Mouse (Mus musculus): ENCODE data around the gene Tmem104.

The Tmem104 gene

DNA sequence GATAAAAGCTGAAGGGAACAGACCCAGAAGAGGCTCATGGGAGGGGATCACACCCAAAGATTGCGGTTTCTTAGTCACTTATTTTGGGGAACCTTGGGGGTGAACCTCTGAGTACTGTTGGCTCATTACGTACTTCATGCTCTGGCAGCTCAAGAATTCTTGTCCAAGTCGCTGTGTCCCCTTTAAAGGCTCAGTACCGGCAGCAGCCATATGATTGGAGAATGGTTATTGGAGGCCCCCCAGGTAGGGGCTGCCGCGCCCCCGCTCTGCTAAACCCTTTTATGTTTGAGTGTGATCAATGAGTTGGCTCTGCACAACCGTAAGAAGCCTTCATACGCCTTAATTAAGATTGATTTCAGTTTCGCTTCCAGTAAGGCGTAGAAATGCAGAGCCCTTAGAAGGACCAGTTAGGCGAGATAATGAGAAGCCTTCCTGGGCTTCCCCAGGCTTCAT, 11.7 kb downstream of the Tmem104 start:
- DNase-seq (ENCODE audit: low spot score in 2 of 2), result no peak

DNA sequence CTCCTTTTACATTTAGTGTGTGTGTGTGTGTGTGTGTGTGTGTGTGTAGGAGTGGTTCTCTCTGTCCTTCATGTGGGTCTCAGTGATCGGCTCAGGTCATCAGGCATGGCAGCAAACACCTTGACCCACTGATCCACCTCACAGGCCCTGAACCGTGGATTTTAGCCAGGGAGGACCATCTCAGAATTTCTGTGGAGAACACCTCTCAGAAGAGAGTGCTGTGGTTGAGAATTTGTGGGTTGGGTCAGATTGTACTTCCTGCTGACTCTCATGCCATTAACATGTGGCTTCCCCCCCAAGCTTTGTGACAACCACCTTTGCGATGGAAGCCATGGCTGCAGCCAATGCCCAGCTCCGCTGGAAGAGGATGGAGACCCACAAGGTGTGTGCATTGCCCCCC, 13.2 kb downstream of the Tmem104 start:
- no peak for DNase-seq (ENCODE audit: low spot score in 2 of 2)

DNA sequence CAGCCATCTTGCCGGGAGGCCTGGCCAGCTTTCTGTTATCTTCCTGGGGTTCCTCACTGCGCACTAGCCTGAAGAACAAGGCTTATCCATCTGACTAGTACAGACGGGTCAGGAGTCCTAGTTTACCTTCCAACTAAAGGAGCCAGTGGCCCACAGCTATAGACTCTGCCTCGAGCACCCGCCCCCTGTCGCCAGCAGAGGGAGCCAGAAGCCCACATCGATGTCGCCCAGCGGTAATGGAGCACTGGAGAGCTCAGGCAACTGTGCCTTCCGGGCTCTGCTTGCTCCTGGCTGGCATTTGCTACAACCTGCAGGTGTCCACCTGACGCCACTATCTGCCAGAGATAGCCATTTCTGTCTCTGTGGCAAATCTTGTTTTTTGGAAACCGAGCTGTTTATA, 15.0 kb downstream of the Tmem104 start:
- DNase-seq (ENCODE audit: low spot score in 2 of 2), result peak; percentile 80 to 90

DNA sequence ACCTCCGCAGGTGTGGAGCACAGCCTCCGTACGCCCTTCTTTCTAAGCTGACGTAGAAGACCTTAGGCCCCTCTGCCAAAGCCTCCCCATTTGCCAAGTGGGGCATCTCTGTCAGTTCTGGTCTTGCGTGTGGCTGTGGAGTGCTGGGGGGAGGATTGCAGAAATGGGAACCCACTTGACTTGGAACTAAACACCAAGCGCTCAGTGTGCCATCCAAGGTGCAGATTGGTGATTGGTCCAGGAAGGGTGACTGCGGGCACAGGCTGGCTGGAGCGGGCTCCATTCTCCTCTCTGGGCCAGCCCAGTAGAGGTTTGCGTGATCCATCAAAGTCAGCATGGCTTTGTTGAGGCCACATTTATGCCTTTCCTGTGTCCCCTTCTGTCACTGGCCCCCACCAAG, 15.5 kb downstream of the Tmem104 start:
- no peak for DNase-seq (ENCODE audit: low spot score in 2 of 2)

DNA sequence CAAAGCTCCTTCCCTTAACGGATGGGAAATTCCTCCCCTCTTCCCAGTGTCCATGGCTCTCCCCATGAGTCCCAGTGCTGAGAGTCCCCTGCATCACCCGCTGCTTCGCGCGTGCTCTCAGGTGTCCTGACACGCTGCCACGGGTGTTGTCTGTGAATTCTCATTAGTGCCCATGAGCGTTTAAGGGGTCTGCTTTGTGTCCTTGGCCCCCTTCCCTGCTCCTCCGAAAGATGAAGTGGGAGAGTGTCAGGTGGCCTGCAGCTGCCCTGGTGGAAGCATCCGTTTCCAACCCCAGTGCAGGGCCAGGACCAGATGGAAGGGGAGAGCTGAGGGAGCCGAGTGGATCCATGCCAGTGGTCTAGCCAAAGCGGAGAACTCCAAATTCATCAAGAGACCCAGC, 20.8 kb downstream of the Tmem104 start:
- no peak for DNase-seq (ENCODE audit: low spot score in 2 of 2)

DNA sequence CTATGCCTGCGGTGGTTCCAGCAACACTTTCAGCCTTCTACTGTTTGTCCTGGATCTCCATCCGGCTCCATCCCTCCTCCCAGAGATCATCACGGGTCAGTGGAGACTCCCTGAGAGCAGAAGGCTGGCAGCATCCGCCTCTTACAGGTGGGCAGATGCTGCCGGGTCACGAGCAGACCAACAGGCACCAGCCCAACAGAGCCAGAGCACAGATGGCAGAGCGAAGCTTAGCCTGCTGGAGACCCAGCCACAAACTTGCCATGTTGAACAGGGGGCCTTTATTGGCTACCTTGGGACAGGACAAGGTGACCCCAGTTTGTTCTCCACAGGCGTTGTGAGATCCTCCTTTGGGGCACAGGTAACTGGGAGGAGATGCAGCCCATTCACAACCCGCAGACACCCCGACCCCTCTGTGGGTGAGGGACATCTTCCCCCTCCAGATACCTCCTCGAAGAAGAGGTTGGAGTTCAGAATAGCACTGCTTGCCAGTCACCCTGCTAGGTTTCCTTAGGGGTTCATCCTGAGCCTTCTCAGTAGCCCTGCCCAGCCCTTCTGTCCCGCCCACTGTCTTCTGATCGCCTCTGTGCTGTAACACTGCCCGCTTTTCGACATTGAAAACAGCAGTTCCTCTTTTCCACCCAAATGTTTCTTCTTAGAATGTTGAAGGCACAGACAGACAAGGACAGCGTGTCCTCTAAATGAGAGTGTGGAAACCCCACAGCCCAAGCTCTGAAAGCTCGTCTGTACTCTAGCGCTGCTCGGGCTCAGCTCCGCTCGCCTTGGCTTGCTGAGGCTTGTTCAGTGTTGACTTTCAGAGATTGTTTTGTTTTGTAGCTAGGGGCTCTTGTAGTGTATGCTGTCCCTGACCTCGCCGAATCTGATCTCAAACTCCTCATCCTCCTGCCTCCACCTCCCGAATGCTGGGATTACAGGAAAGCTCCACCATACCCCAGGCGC, 21.8 kb downstream of the Tmem104 start:
- no peak for DNase-seq (ENCODE audit: low spot score in 2 of 2)

DNA sequence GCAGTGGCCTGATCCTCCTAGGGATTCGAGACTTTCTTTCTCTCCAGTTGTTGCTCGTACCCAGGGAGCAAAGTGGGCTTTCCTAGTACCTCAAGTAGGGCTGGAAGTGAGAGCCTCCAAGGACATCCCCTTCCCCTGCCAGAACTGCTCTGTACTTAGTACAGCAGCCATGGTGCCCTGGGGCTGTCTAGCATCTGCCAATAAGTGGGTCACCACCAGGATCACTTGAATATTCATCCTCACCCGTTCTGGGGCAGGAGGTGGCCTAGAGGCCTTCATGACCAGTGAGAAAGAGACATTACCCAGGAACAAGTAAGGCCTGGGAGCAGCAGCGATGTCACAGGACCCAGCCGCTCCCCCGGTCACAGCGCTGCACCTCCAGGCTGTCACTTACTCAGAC, 22.7 kb downstream of the Tmem104 start:
- DNase-seq (ENCODE audit: low spot score in 2 of 2), result no peak

DNA sequence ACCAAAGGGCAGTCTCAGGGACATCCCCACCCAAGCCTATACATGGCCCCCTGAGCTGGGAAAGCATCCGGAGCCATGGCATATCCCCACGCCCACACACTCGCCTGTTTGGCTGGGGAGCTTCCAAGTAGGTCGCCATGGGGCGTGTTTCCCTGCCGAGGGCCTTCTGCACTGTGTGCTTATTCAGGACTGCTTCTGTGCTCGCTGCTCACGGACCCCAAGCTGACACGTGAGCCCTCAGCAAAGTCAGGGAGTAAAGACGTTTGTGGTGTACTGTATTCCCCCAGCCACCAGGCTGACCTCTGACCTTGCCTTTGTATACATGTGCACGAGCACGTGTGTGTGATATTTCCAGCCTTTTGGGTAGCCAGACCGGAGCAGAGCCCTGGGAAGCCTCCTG, 24.8 kb downstream of the Tmem104 start:
- DNase-seq (ENCODE audit: low spot score in 2 of 2), result peak; percentile 62 to 63

DNA sequence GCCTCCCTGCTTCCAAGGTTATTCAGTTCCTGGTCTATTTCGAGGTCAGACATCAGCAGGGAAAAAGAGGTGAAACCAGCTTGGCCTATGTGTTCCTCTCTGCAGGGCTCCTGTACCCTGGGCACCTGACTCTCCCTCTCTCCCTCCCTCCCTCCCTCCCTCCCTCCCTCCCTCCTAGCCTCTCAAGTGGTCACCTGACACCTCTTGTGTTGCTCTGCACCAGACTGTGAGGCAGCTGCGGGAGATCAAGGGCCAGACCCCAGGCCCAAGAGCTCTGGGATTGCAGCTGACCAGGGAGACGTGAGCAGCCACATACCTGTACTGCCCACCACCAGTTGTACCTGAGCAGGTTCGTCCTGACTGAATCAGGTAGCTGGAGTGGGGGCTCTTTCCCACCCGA, 27.8 kb downstream of the Tmem104 start:
- no peak for DNase-seq (ENCODE audit: low spot score in 2 of 2)

DNA sequence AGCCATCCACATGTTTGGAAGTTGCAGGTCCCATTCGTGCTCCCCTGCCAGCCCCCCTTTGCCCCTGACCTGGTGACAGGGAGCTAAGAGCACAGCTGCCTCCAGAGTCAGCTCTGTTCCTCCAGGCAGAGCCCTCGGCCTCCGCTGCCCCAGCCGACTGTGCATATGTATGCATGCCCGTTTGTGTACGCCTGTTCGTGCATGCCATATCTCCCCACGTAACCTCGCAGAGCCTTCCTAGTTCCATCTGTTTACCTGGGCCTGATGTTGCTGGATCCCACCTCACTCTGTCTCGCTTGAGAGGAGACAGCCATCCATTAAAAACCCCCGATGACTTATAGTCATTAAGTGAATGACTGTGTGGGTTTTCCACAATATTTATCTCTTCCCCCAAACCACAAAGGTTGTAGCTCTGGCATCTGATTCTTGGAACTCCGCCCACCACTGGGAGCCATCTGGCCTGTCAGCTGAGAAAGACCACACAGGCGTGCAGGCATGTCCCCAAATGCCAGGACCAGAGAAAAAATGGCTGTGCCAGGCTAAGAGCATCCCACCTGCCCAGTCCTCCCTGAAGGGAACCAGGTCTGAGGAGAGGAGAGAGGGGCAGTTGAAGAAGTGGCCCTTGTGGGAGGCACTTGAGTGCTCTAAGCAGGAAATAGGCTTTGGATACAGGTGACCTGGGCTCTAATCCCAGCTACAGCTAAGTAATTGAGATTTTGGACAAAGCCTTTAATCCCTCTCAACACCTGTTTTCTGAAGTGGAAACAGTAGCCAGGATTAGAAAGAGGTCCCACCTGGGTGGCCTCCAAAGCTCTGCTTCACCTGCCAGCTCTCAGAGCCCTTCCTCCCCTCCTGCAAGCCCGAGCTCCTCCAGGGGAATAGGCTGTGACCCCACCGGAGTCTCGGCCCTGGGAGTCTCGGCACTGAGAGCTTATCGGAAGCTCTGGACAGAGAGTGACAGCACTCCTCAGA, 30.4 kb downstream of the Tmem104 start:
- peak; percentile 49 to 51 for DNase-seq (ENCODE audit: low spot score in 2 of 2)

DNA sequence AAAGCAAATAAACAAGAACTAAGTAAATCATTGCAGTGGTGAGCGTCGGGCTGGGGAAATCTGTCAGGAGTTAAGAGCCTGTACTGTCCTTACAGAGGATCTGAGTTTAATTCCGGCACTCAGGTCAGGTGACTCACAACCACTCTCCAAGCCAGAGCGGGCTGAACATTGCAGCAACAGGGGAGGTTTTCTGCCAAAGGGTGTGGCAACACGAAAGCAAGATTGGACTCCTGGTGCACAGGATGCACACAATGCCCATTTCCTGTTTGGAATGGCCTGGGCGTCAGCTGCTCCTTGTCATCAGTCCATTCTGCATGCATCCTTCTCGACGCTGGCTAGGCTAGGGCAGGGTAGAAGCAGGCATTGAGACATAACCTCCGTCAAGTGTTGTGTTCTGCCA, 32.0 kb downstream of the Tmem104 start:
- no peak for DNase-seq (ENCODE audit: low spot score in 2 of 2)

DNA sequence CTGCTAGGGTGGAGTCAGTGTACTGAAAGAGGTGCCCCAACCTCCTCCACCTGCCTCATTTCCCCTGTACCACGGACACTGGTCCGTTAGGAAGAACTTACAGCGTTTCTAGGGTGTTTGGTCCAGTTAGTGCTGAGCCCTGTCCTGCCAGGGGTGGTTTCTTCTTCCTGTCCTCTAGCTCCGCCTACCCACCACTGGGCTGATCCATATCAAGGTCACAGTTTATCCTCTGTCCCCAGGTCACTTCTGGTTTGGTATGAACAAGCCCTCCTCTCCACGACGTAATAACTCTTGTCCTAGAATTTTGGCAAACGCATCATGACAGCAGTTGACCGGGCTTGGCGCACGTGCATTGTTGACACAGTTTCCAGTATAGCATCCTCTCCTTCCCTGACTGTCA, 32.4 kb downstream of the Tmem104 start:
- no peak for DNase-seq (ENCODE audit: low spot score in 2 of 2)

DNA sequence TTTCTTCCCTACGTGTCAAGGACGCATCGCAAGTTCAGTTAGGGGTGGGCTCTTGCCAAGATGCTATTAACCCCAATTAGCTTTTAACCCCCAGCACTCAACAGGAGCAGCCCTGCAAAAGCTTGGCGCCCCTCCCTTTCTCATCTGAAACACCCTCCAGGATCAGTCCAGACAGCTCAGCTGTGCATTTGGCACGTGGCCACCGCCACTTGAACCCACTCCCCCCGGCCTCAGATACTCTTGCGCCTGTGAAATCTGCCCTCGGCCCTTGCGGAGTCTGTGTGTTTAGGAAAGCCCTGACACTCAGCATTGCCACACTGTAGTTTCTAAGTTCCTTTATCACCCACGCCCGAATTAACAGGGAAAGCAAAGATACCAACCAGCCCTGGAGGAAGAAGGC, 34.8 kb downstream of the Tmem104 start:
- peak in 1 of 2 experiments; percentile 49 for DNase-seq (ENCODE audit: low spot score in 2 of 2)

DNA sequence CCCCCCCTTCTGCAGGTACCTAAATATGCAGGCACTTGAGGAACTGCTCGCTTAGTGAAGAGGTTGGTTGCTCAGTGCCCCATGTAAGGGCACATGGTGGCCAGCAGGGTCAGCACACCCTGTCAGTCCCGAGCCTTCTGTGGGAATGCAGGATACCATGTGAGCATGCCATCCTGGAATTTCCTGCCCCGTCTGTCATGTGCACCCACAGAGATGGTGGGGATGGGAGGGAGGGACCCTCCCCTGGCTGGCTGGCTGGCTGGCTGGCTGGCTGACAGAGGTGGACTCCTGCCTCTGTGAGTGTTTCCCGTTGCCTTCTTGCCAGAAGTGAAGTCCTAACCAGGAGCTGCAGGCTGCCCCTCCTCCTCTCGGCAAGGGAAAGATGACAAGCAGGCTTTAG, 35.3 kb downstream of the Tmem104 start:
- DNase-seq (ENCODE audit: low spot score in 2 of 2), result no peak

DNA sequence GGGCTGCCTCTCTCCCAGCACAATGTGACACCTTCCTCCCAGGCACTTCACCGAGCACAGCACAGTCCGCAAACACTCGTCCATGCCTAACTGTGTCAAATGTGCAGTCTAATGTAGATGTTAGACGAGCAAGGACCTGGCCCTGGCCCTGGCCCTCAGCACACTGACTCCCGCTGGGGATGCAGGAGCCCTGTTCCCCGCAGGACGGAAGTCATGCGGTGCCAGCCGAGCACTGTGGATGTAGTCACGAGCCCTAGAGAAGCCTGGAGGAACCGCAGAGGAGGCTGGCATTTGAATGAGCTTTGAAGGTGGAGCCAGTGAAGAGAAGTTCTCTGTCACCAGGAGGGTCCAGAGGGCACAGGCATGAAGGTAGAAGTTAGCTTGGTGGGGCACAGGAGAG, 36.2 kb downstream of the Tmem104 start:
- DNase-seq (ENCODE audit: low spot score in 2 of 2), result no peak

DNA sequence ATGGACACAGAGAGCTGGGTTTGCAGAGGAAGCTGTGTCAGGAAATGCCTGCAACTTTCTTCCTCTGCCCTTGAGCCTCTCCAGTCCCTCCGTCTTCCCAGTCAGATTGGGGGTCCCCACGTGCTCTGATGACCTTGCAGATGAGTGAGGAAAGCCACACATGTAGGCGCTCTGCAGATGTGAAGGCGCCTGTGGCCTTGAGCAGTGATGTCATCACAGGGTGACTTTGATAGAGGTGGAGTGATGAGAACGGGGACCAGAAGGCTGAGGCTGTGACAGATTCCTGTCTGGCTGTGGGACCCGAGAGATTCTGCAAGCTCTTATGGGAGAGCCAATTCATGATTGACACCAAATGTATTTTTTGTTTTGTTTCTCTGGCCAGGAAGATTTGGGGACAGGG, 36.6 kb downstream of the Tmem104 start:
- no peak for DNase-seq (ENCODE audit: low spot score in 2 of 2)

DNA sequence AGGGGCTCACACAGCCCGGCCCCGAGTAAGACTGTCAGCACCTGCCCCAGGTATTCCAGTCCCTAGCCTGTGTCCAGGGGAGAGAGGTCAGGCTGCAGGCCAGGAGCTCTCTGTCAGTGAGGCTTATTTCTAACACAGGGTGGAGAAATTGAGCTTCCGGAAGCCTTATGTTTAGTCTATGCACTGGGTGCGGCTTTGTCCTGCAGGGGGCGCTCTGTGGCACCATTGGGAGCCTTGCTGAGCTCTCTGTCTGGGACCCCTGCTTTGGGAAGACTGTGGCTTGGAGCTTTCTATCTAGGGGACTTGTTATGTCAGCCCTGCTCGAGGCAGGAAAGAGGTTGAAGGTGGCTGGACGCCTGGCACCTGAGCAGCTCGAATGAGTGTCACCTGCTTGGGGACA, 37.6 kb downstream of the Tmem104 start:
- DNase-seq (ENCODE audit: low spot score in 2 of 2), result peak in 1 of 2 experiments; percentile 71

DNA sequence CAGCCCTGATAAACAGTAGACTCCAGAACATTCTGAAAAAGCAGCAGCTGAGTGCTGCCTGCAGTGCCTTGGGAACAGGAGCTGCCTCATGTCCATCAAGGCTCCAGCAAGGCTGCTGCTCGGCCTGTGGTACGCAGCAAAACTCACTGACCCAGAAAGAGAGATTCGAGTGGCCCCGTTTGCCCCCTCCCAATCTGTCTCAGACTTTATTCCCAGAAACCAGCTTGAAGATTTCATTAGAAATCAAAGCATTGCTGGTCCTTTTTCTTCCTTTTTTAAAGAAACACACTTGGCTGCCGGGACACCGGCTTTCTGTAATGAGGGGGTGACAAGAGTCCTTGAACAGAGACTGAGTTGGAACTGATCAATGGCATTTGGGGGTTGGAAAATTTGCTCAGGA, 38.0 kb downstream of the Tmem104 start:
- DNase-seq (ENCODE audit: low spot score in 2 of 2), result peak in 1 of 2 experiments; percentile 61

DNA sequence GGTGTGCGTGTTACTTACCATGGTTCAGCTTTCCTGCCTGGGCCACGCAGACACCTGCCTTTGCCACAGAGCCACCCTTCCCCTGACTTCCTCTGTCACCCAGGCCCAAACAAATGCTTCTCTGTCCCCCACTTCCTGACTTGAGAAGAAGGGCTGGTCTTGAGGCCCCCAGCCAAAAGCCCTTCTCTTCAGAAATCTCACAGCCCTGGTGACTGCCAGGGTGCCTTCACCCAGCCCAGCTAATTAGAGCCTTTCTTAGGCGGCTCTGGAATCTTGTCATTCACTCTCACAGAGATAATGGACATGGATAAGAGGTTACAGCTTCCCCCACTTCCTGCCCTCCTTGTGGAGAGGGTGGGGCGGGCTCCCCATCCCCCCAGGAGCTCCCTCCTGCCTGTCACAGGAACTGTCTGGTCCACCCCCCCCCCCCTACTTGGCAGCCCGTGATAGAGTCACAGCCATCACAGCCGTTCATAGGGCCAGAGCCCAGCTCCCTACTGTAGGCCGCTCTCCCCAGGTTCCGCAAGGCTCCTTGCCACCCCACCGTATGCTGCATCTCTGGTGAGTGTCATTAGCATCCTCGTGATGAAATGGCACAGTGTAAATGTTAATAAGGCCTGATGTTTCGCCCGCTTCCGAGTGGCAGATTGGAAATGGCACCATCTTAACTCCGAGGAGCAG, 39.7 kb downstream of the Tmem104 start:
- DNase-seq (ENCODE audit: low spot score in 2 of 2), result no peak

DNA sequence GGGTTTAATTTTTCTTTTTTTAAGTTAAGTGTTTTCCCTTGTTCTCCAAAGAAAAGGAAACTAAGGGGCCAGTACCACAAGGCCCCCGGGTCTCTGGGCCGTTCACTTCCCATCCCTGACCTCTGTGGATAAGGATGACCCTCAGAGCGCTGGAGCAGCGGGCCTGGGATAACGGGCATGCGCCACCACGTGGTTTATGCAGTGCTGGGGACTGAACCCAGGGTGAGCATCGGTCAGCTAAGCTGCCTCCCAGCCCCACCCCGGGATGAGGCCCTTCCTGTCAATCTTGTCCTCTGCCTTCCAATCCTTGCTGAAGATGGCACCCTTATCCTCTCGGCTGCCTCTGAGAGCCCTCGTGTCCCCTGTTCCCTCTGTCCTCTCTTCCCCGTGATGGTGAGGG, 40.4 kb downstream of the Tmem104 start:
- no peak for DNase-seq (ENCODE audit: low spot score in 2 of 2)

DNA sequence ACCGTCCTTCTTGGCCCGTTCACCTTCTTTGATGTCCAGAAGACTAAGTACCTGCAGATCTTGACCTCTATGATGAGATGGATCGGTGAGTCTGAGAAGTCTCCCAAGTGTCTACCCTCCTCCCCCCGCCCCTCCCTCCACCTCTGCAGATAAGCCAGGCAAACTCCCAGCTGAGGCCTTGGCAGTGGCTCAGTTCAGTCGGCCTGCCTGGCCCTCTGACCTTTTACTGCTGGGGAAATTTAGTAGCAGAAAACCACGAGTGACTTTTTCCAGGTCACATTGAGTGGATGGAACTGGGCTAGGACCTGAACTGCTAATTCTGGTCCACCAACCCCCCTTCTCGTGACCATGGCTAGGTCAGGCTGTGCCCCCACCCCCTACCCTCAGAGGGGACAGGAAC, 41.1 kb downstream of the Tmem104 start:
- DNase-seq (ENCODE audit: low spot score in 2 of 2), result no peak

All from right cerebral cortex, postnatal 10 days (tissue).